Comparison of ENCODE assay signal across 8 mouse cellular contexts in genomic region chr17:4907841-4908571, GRCm38 (mm10).
DNase-seq lines count a peak whose midpoint lies in the region; ATAC-seq lines count a peak whose summit lies in the region.

No protein-coding gene starts in this region.

- peak; percentile 96 for ATAC-seq in embryonic facial prominence, embryonic 14.5 days (ENCODE audit: low read depth)
- ATAC-seq in kidney, embryonic 14.5 days (ENCODE audit: low FRiP score, low TSS enrichment): peak; percentile 96
- ATAC-seq in limb, embryonic 15.5 days (ENCODE audit: insufficient number of reproducible peaks, low FRiP score, low TSS enrichment, low read depth): peak; percentile 92

- H3K36me3 ChIP-seq in embryonic facial prominence, embryonic 14.5 days (ENCODE audit: control insufficient read depth, insufficient read depth, low read length): no peaks in the 10 kb centered on the region
- no peaks in the 10 kb centered on the region for H3K36me3 ChIP-seq in kidney, embryonic 14.5 days (ENCODE audit: control insufficient read depth, insufficient read depth, low read length)
- no peaks in the 10 kb centered on the region for H3K36me3 ChIP-seq in limb, embryonic 15.5 days

- no peaks in the 10 kb centered on the region for H3K9me3 ChIP-seq in embryonic facial prominence, embryonic 14.5 days (ENCODE audit: control insufficient read depth, low read length)
- H3K9me3 ChIP-seq in kidney, embryonic 14.5 days (ENCODE audit: control insufficient read depth, low read length): no peaks in the 10 kb centered on the region
- H3K9me3 ChIP-seq in limb, embryonic 15.5 days: no peaks in the 10 kb centered on the region

- no peaks in the 10 kb centered on the region for H3K27me3 ChIP-seq in embryonic facial prominence, embryonic 14.5 days (replicated peaks; ENCODE audit: control insufficient read depth, insufficient read depth, low read length)
- H3K27me3 ChIP-seq in kidney, embryonic 14.5 days (ENCODE audit: control insufficient read depth, insufficient read depth, low read length): no peaks in the 10 kb centered on the region
- no peaks in the 10 kb centered on the region for H3K27me3 ChIP-seq in limb, embryonic 15.5 days

- peak overlapping the region; percentile 98 for H3K27ac ChIP-seq in embryonic facial prominence, embryonic 14.5 days (replicated peaks; ENCODE audit: low read depth, low read length)
- H3K27ac ChIP-seq in kidney, embryonic 14.5 days (ENCODE audit: low read depth, low read length): peak overlapping the region; percentile 99
- H3K27ac ChIP-seq in limb, embryonic 15.5 days: peak overlapping the region; percentile 98

- DNase-seq in 3T3-L1 (ENCODE audit: low read depth, low spot score): peak; percentile 79
- peak; percentile 90 for DNase-seq in adrenal gland, postnatal 4 days (ENCODE audit: low spot score in 2 of 2)
- DNase-seq in embryonic facial prominence, embryonic 14.5 days (ENCODE audit: low spot score): peak; percentile 94
- peak; percentile 94 to 96 for DNase-seq in heart, adult 9 months (ENCODE audit: low spot score in 2 of 2)
- peak; percentile 64 to 77 for DNase-seq in monocyte, adult 2 months (ENCODE audit: low read depth in 1 of 2, low spot score in 2 of 2)
- DNase-seq in spleen, postnatal 36 days (ENCODE audit: low spot score in 2 of 2): peak; percentile 82

- peaks cover 12% of the 10 kb centered on the region; the same call in 1 of the 2 replicates for H3K4me1 ChIP-seq in embryonic facial prominence, embryonic 14.5 days (ENCODE audit: control insufficient read depth, insufficient read depth, low read length)
- no peaks in the 10 kb centered on the region for H3K4me1 ChIP-seq in kidney, embryonic 14.5 days (ENCODE audit: control insufficient read depth, insufficient read depth, low read length)
- peaks cover 14% of the 10 kb centered on the region for H3K4me1 ChIP-seq in limb, embryonic 15.5 days

- under 1% methylated on average over 45 of the region's 85 CpGs for WGBS in embryonic facial prominence, embryonic 14.5 days
- under 1% methylated on average over 62 of the region's 85 CpGs for WGBS in kidney, embryonic 14.5 days
- under 1% methylated on average over 85 of the region's 85 CpGs for WGBS in limb, embryonic 15.5 days

- H3K9ac ChIP-seq in embryonic facial prominence, embryonic 14.5 days (ENCODE audit: low read depth, low read length): peak overlapping the region; percentile 87
- H3K9ac ChIP-seq in kidney, embryonic 14.5 days (ENCODE audit: low read depth, low read length): peak overlapping the region; percentile 70
- peak overlapping the region; percentile 68 for H3K9ac ChIP-seq in limb, embryonic 15.5 days

- H3K4me2 ChIP-seq in embryonic facial prominence, embryonic 14.5 days (ENCODE audit: low read depth, low read length): peak overlapping the region; percentile 77
- H3K4me2 ChIP-seq in kidney, embryonic 14.5 days (replicated peaks; ENCODE audit: low read depth, low read length): peak overlapping the region; percentile 58
- peak overlapping the region; percentile 62 for H3K4me2 ChIP-seq in limb, embryonic 15.5 days

- H3K4me3 ChIP-seq in embryonic facial prominence, embryonic 14.5 days (ENCODE audit: low read depth, low read length): peak overlapping the region; percentile 62
- H3K4me3 ChIP-seq in kidney, embryonic 14.5 days (ENCODE audit: low read length): peak overlapping the region; percentile 51
- H3K4me3 ChIP-seq in limb, embryonic 15.5 days: peak overlapping the region; percentile 56

Comparison
In these comparisons a context has a peak if more than half of its experiments do, and no peak if none do; other contexts are left out.
1. Peak in every context shown above with its lines: DNase-seq, ATAC-seq, H3K4me3 ChIP-seq and H3K27ac ChIP-seq.